Mouse (Mus musculus): ENCODE measurements around the gene Pdrg1. TPM values are rescaled to one million over a fixed set of nuclear protein-coding genes. Genes with fewer than 3 reads are reported as not detected.

Gene Pdrg1
- 121 and 123 TPM in 2 replicates for polyA plus RNA-seq (2016; fragmentation: Nextera tagmentation; extraction: Ambion mirVana)

GRCm38 (mm10) chr2:153014758-153015593, at the start of gene Pdrg1:
Pdrg1 (minus strand) TSS chr2:153015427.
- Histone ChIP-seq H3K36me3 (peaks cover 25% of the 10 kb centered on the region), H3K9ac (peak within 1 kb of the TSS; percentile 82), H3K27me3 (peaks cover 9% of the 10 kb centered on the region; the same call in 1 of the 2 replicates), H3K27ac (no peak within 1 kb of the TSS), H3K4me3 (peak within 1 kb of the TSS; percentile 80), H3K4me2 (replicated peaks) (peak within 1 kb of the TSS; percentile 66), H3K9me3 (no peaks in the 10 kb centered on the region), H3K4me1 (peaks cover 8% of the 10 kb centered on the region)
- ATAC-seq (ENCODE audit: insufficient number of reproducible peaks, insufficient read depth, low FRiP score, low TSS enrichment), result peak; percentile 90
- 2% methylated on average over 53 of the region's 54 CpGs for WGBS

GRCm38 (mm10) chr2:153064190-153064970, 49.2 kb upstream of the Pdrg1 start:
- 63% methylated on average over 9 of the region's 9 CpGs for WGBS
- no peak for ATAC-seq (ENCODE audit: insufficient number of reproducible peaks, insufficient read depth, low FRiP score, low TSS enrichment)
- H3K36me3 ChIP-seq, result no peaks in the 10 kb centered on the region

GRCm38 (mm10) chr2:153063394-153063793, 48.2 kb upstream of the Pdrg1 start:
- Histone ChIP-seq H3K36me3 (no peaks in the 10 kb centered on the region), H3K27ac (no peak overlapping the region), H3K9me3 (no peaks in the 10 kb centered on the region), H3K4me3 (no peak overlapping the region), H3K27me3 (peaks cover 27% of the 10 kb centered on the region), H3K9ac (no peak overlapping the region), H3K4me2 (replicated peaks) (no peak overlapping the region), H3K4me1 (no peaks in the 10 kb centered on the region)
- ATAC-seq (ENCODE audit: insufficient number of reproducible peaks, insufficient read depth, low FRiP score, low TSS enrichment), result no peak
- 49% methylated on average over 3 of the region's 3 CpGs for WGBS

More at GRCm38 (mm10) chr2:153064190-153064970, 49.2 kb upstream of the Pdrg1 start:
- Histone ChIP-seq H3K4me3 (no peak overlapping the region), H3K4me1 (no peaks in the 10 kb centered on the region), H3K27ac (no peak overlapping the region), H3K4me2 (replicated peaks) (no peak overlapping the region), H3K9ac (no peak overlapping the region), H3K9me3 (no peaks in the 10 kb centered on the region), H3K27me3 (peaks cover 34% of the 10 kb centered on the region)

GRCm38 (mm10) chr2:153060216-153060615, 45.0 kb upstream of the Pdrg1 start:
- Histone ChIP-seq H3K9ac (no peak overlapping the region), H3K36me3 (no peaks in the 10 kb centered on the region), H3K4me1 (no peaks in the 10 kb centered on the region), H3K4me3 (no peak overlapping the region), H3K27me3 (no peaks in the 10 kb centered on the region; the same call in 1 of the 2 replicates), H3K9me3 (no peaks in the 10 kb centered on the region), H3K27ac (no peak overlapping the region), H3K4me2 (replicated peaks) (no peak overlapping the region)
- 88% methylated on average over 7 of the region's 7 CpGs for WGBS
- ATAC-seq (ENCODE audit: insufficient number of reproducible peaks, insufficient read depth, low FRiP score, low TSS enrichment), result no peak

- Histone ChIP-seq H3K27ac (no peak overlapping the region), H3K4me2 (replicated peaks) (no peak overlapping the region), H3K9ac (no peak overlapping the region), H3K4me1 (no peaks in the 10 kb centered on the region), H3K9me3 (no peaks in the 10 kb centered on the region), H3K27me3 (peaks cover 17% of the 10 kb centered on the region), H3K4me3 (no peak overlapping the region), H3K36me3 (no peaks in the 10 kb centered on the region)
- WGBS, result 79% methylated on average over 4 of the region's 4 CpGs
- no peak for ATAC-seq (ENCODE audit: insufficient number of reproducible peaks, insufficient read depth, low FRiP score, low TSS enrichment)
Measured at GRCm38 (mm10) chr2:153058365-153058764, 43.1 kb upstream of the Pdrg1 start.

GRCm38 (mm10) chr2:153055270-153055920, 40.2 kb upstream of the Pdrg1 start:
- no peaks in the 10 kb centered on the region for H3K4me1 ChIP-seq
- peaks cover 41% of the 10 kb centered on the region for H3K27me3 ChIP-seq
- no peak overlapping the region for H3K9ac ChIP-seq
- no peaks in the 10 kb centered on the region for H3K36me3 ChIP-seq
- no peak for ATAC-seq (ENCODE audit: insufficient number of reproducible peaks, insufficient read depth, low FRiP score, low TSS enrichment)
- no peaks in the 10 kb centered on the region for H3K9me3 ChIP-seq
- no peak overlapping the region for H3K4me2 ChIP-seq (replicated peaks)
- H3K27ac ChIP-seq, result no peak overlapping the region
- 56% methylated on average over 6 of the region's 6 CpGs for WGBS
- H3K4me3 ChIP-seq, result no peak overlapping the region

- Histone ChIP-seq H3K4me2 (replicated peaks) (no peak overlapping the region), H3K27ac (no peak overlapping the region), H3K36me3 (no peaks in the 10 kb centered on the region), H3K27me3 (peaks cover 41% of the 10 kb centered on the region), H3K9me3 (no peaks in the 10 kb centered on the region), H3K4me3 (no peak overlapping the region), H3K9ac (no peak overlapping the region), H3K4me1 (peaks cover 4% of the 10 kb centered on the region; the same call in 1 of the 2 replicates)
- ATAC-seq (ENCODE audit: insufficient number of reproducible peaks, insufficient read depth, low FRiP score, low TSS enrichment), result no peak
- WGBS, result 88% methylated on average over 8 of the region's 8 CpGs
Measured at GRCm38 (mm10) chr2:153053896-153054295, 38.7 kb upstream of the Pdrg1 start.

- 0 out of 2 replicates have a peak overlapping the region, but pooled peaks have one; percentile 7 for H3K4me3 ChIP-seq
- WGBS, result 8% methylated on average over 30 of the region's 30 CpGs
- no peak overlapping the region for H3K4me2 ChIP-seq (replicated peaks)
- no peak overlapping the region; the same call in none of the 2 replicates for H3K9ac ChIP-seq
- ATAC-seq (ENCODE audit: insufficient number of reproducible peaks, insufficient read depth, low FRiP score, low TSS enrichment), result no peak
- peaks cover 42% of the 10 kb centered on the region for H3K27me3 ChIP-seq
- no peak overlapping the region for H3K27ac ChIP-seq
- peaks cover 4% of the 10 kb centered on the region; the same call in 1 of the 2 replicates for H3K4me1 ChIP-seq
- H3K36me3 ChIP-seq, result no peaks in the 10 kb centered on the region
- H3K9me3 ChIP-seq, result no peaks in the 10 kb centered on the region
Measured at GRCm38 (mm10) chr2:153052700-153053351, 37.6 kb upstream of the Pdrg1 start.

GRCm38 (mm10) chr2:153051537-153051936, 36.3 kb upstream of the Pdrg1 start:
- no peak for ATAC-seq (ENCODE audit: insufficient number of reproducible peaks, insufficient read depth, low FRiP score, low TSS enrichment)
- Histone ChIP-seq H3K4me2 (replicated peaks) (no peak overlapping the region), H3K4me1 (peaks cover 4% of the 10 kb centered on the region; the same call in 1 of the 2 replicates), H3K27ac (no peak overlapping the region), H3K9ac (no peak overlapping the region), H3K36me3 (no peaks in the 10 kb centered on the region), H3K27me3 (peaks cover 44% of the 10 kb centered on the region), H3K9me3 (no peaks in the 10 kb centered on the region), H3K4me3 (no peak overlapping the region)
- 76% methylated on average over 9 of the region's 9 CpGs for WGBS

GRCm38 (mm10) chr2:153051095-153051494, 35.9 kb upstream of the Pdrg1 start:
- 76% methylated on average over 6 of the region's 6 CpGs for WGBS
- H3K9me3 ChIP-seq, result no peaks in the 10 kb centered on the region
- no peak overlapping the region for H3K9ac ChIP-seq
- ATAC-seq (ENCODE audit: insufficient number of reproducible peaks, insufficient read depth, low FRiP score, low TSS enrichment), result no peak
- H3K4me2 ChIP-seq (replicated peaks), result no peak overlapping the region
- peaks cover 4% of the 10 kb centered on the region; the same call in 1 of the 2 replicates for H3K4me1 ChIP-seq
- peaks cover 44% of the 10 kb centered on the region for H3K27me3 ChIP-seq
- no peak overlapping the region for H3K4me3 ChIP-seq
- no peak overlapping the region for H3K27ac ChIP-seq
- no peaks in the 10 kb centered on the region for H3K36me3 ChIP-seq

GRCm38 (mm10) chr2:153049997-153050358, 34.8 kb upstream of the Pdrg1 start:
- H3K9me3 ChIP-seq, result no peaks in the 10 kb centered on the region
- no peak overlapping the region for H3K4me2 ChIP-seq (replicated peaks)
- no peak overlapping the region for H3K9ac ChIP-seq
- no peak for ATAC-seq (ENCODE audit: insufficient number of reproducible peaks, insufficient read depth, low FRiP score, low TSS enrichment)
- H3K4me3 ChIP-seq, result no peak overlapping the region
- H3K27ac ChIP-seq, result no peak overlapping the region
- 87% methylated on average over 4 of the region's 4 CpGs for WGBS
- peaks cover 43% of the 10 kb centered on the region for H3K27me3 ChIP-seq
- H3K36me3 ChIP-seq, result no peaks in the 10 kb centered on the region
- peaks cover 4% of the 10 kb centered on the region; the same call in 1 of the 2 replicates for H3K4me1 ChIP-seq

Measured in embryonic facial prominence, embryonic 12.5 days (tissue).